Mouse (Mus musculus) thymus, postnatal 10 days (tissue): Measurements from ENCODE around the gene Bcl2a1d.
A peak's percentile ranks its signal among the peaks of the same experiment; 100 is the strongest.
"Not testable (repeated sequence)": the region's sequence is repeated elsewhere in the genome, so short reads cannot be mapped to it uniquely, and the experiment has no call there.

Experiments
- DNase-seq, 2 experiments: peaks; one replicate each; pipeline ENCODE4 v3.0.0; 2021; ENCODE audit warnings: low spot score in 2 of 2

Gene Bcl2a1d

DNA sequence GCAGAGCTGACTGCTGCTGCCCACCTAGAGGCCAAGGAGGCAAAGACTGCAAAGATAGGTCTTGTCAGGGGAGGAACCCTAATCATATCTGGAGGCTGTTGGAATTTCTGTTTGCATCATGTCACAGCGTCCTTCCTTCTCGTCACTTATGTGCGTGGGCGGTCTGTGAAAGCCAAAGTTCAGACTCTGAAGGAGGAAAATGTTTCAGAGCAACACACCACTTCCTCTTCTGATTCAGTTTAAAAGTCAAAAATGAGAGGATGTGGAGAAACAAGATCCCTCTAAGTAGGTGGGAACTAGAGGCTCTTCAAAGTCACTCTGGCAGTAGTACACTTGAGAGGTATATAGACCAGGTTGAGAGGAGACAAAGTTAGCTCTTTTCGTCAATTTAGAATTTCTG is at the start of gene Bcl2a1d:
TSS of gene Bcl2a1d (minus strand) at position 187 of the 400 bp plus-strand sequence.
- DNase-seq: not testable (repeated sequence)

DNA sequence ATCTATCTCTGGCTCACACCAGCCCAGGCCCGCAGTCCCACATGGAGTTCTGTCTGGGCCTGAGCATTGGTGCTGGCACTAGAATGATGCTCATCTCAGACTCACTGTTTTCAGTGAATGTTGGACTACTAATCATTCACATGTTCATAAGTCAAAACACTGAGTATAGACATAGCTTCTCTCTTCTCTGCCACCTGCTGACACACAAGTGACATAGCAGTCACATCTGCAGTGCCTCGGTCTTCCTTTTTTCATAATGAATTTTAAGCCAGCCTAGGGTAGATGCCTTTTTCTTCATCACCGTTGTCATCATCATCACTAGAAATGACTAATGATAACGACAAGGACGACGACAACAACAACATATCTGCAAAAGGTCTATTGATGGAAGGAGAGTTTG is 38.5 kb upstream of the Bcl2a1d start:
- not testable (repeated sequence) for DNase-seq

DNA sequence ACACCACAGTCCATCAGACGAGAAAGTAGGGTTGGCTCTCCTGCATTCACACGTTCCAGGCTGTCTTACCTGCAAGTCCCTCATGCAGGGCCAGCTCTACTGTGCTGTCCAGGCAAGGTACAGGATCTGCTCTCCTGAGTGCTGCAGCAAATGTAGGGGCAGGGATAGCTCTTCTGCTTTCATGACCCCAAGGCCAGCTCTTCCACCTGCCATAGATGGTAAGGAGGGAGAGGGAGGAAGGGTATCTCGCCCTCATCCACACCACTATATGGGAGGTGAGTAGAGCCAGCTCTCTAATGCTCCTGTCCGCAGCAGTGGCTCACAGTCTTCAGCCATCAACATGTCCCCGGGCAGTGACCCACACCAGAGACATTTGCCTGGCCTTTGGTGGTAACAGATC is 37.8 kb upstream of the Bcl2a1d start:
- DNase-seq: not testable (repeated sequence)

- DNase-seq: not testable (repeated sequence)
Measured at GRCm38 (mm10) chr9:88746687-88747086, 15.0 kb upstream of the Bcl2a1d start.

GRCm38 (mm10) chr9:88746046-88746445 is 14.3 kb upstream of the Bcl2a1d start:
- not testable (repeated sequence) for DNase-seq

DNA sequence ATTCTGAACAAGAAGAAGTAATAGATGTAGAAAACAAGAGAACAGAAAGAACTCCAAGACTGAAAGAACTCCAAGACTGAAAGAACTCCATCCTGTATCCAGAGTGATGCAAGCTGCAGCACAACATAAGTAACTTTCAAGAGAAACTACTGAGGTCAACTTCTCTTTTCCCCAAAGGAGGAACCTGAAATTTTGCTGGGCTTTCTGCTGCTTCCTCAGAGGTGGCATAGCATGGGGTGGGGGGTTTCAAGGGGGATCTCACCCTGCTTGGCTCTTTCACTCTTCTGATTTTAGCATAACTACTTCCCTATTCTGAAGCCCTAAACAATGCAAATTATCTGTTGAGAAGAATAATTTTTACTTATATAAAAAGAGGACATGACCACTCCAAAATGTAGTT is 3.6 kb upstream of the Bcl2a1d start:
- not testable (repeated sequence) for DNase-seq

- DNase-seq: not testable (repeated sequence)
Measured at GRCm38 (mm10) chr9:88733182-88733581, 1.5 kb upstream of the Bcl2a1d start.

GRCm38 (mm10) chr9:88732334-88732733 is 620 bp upstream of the Bcl2a1d start:
- DNase-seq: not testable (repeated sequence)

- DNase-seq: not testable (repeated sequence)
Measured at GRCm38 (mm10) chr9:88728311-88728710, 3.4 kb downstream of the Bcl2a1d start.

DNA sequence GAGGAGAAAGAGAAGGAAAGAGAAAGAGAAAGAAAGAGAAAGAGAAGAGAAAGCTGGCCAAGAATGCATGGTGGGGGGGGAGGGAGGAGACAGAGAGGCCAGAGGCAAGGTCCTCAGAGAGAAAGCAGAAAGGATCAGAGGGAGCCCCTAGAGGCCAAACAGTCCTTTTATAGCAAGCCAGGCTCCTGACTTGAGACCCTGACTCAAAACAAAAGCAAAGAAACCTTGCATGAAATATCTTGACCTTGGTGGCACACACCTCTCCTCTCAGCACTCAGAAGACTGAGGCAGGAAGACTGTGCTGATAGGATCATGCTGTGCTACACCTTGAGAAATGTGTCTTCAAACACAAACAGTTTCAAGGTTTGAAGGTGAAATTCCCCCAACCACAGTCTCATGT is 10.1 kb downstream of the Bcl2a1d start:
- DNase-seq: not testable (repeated sequence)

- DNase-seq: not testable (repeated sequence)
Measured at GRCm38 (mm10) chr9:88719989-88720537, 11.7 kb downstream of the Bcl2a1d start, which contains the start of gene Mthfsl. Gene Mthfsl (minus strand): TSS chr9:88720296.

GRCm38 (mm10) chr9:88719073-88719921 is 12.4 kb downstream of the Bcl2a1d start:
- not testable (repeated sequence) for DNase-seq

GRCm38 (mm10) chr9:88718593-88718992 is 13.1 kb downstream of the Bcl2a1d start:
- DNase-seq: not testable (repeated sequence)

GRCm38 (mm10) chr9:88718140-88718539 is 13.6 kb downstream of the Bcl2a1d start:
- peak in 1 of 2 experiments; percentile 30 for DNase-seq

- DNase-seq: not testable (repeated sequence)
Measured at GRCm38 (mm10) chr9:88714515-88714914, 17.2 kb downstream of the Bcl2a1d start.

- not testable (repeated sequence) for DNase-seq
Measured at GRCm38 (mm10) chr9:88712164-88712749, 19.5 kb downstream of the Bcl2a1d start.

GRCm38 (mm10) chr9:88710910-88711438 is 20.7 kb downstream of the Bcl2a1d start:
- not testable (repeated sequence) for DNase-seq

DNA sequence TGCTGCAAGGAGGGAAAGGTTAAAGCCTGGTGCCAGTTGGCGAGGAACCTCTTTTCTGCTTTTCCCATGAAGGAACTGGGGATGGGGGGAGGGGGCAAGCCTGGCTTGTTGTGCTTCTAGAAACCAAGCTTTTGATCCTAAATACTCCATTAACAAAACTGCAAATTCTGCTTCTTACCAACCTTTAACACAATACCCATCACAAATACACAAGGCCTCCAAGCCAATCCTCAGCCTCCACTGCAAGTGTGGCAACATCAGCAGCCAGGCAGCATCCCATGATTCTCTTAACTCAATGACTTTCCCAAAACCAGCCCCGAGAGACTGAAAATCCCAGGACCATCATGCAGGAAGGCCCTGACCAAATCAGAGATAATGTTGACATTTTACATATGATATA is 21.3 kb downstream of the Bcl2a1d start:
- DNase-seq: not testable (repeated sequence)

- not testable (repeated sequence) for DNase-seq
Measured at GRCm38 (mm10) chr9:88709794-88710193, 21.9 kb downstream of the Bcl2a1d start.

DNA sequence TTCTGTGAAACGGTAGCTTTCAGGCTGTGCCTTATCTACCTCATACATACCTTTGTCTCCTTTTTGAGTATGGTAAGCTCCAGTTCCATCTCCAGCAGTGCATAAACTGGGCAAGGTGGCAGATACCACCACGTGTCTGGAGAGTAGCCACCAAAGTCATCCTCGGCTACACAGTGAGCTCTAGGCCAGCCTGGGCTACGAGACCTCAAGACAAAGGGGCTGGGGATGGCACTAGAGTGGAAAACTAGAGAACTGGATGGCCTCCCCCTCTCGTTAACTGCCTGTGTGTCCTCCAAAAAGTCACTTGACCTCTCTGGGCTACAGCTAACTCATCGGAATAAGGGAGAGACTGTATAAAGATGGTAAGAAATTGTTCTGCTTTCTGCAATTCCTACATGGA is 22.4 kb downstream of the Bcl2a1d start:
- DNase-seq: no peak

- DNase-seq: no peak
Measured at GRCm38 (mm10) chr9:88706700-88707099, 25.0 kb downstream of the Bcl2a1d start.

GRCm38 (mm10) chr9:88705157-88705556 is 26.6 kb downstream of the Bcl2a1d start:
- not testable (repeated sequence) for DNase-seq
